Mouse (Mus musculus): ENCODE measurements around the gene Pgm2l1.

Gene Pgm2l1

GRCm38 (mm10) chr7:100227158-100227875 is at the start of gene Pgm2l1:
TSS of gene Pgm2l1 (plus strand) at chr7:100227394.
- peak; percentile 92 to 95 for DNase-seq (ENCODE audit: low spot score in 2 of 2)

- peak; percentile 15 to 37 for DNase-seq (ENCODE audit: low spot score in 2 of 2)
Observed at GRCm38 (mm10) chr7:100178016-100178890, 48.9 kb upstream of the Pgm2l1 start.

DNA sequence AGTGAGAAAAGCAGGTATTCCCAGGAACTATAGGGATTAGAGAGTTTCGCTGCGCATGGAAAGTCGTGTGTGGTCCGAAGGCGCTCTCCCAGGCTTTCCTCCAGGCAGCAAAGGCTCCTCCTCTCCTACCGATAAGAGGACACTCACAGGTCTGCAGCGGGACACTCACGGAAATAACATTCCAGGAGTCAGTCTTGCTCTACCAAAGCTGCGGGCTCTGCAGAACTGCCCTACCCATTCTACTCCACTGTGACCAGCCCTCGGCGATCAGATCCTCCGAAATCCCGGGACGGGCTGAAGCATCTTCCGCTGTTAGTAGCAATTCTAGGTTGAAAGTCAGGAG is 48.3 kb upstream of the Pgm2l1 start:
- DNase-seq (ENCODE audit: low spot score in 2 of 2): no peak

GRCm38 (mm10) chr7:100179394-100179793 is 47.8 kb upstream of the Pgm2l1 start:
- DNase-seq (ENCODE audit: low spot score in 2 of 2): no peak

DNA sequence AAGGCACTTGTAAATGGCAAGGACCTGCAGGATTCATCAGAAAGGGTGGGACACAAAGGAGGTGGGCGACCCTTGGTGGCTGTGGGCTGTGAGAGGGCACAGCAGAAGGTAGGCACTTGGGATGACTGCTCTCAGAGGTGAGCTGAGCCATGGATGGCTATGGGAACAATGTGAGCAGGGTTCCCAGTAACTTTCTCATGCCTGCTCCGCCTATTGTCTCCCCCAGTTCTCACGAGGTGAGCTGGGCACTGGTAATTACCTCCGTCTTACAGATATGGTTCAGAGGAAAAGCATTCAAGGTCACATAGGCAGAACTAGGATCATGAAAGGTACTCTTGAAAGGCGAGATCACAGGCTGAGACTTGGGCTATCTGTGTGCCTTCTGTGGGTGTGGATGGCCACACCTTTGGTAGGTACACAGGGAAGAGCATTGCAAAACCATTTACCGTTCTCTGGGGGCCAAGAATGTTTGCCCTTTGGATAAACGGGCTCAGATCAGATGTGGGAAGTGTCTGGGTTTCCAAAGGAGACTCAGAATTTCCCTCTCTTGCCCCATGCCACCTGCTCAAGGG is 47.3 kb upstream of the Pgm2l1 start:
- no peak for DNase-seq (ENCODE audit: low spot score in 2 of 2)

DNA sequence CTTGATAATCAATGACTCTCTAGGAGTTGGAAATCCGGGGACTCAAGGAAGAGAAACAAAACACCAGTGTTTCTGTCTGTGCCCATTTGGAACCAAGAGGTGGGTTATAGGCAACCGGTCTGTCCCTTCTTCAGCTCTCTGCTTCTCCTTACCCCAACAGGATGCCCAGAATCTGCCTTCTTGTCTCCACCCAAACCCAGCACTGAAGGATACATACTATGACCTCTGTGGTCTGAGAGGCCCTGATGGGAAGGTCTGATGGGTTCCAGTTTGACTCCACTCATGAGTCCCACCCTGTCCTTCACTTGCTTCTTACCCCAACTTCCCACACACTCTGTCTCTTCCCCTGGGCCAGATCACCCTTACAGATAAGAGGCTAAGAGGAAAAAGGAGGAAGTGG is 46.0 kb upstream of the Pgm2l1 start:
- no peak for DNase-seq (ENCODE audit: low spot score in 2 of 2)

GRCm38 (mm10) chr7:100181614-100182013 is 45.6 kb upstream of the Pgm2l1 start:
- no peak for DNase-seq (ENCODE audit: low spot score in 2 of 2)

DNA sequence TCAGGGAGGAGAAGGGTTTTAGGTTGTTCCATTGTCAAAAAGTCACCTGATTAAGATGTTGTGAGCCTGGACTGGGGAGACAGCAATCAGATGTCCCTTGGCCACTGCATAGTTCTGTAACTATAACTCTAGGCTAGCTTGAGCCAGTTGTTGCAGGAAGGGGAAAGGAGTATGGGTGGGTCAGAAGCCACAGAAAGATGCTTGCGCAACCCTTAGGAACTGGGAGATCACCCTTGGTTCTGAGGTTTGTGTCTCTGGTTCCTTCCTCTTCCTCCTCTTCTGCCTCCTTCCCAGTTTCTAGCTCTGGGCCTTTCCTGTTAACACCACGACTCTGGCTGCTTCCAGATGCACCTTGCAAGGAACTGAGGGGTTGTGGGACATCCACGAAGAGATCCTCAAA is 44.8 kb upstream of the Pgm2l1 start:
- DNase-seq (ENCODE audit: low spot score in 2 of 2): no peak

GRCm38 (mm10) chr7:100187601-100188000 is 39.6 kb upstream of the Pgm2l1 start:
- DNase-seq (ENCODE audit: low spot score in 2 of 2): peak; percentile 30 to 31

GRCm38 (mm10) chr7:100190167-100190566 is 37.0 kb upstream of the Pgm2l1 start:
- no peak for DNase-seq (ENCODE audit: low spot score in 2 of 2)

GRCm38 (mm10) chr7:100190778-100191177 is 36.4 kb upstream of the Pgm2l1 start:
- DNase-seq (ENCODE audit: low spot score in 2 of 2): peak; percentile 31

DNA sequence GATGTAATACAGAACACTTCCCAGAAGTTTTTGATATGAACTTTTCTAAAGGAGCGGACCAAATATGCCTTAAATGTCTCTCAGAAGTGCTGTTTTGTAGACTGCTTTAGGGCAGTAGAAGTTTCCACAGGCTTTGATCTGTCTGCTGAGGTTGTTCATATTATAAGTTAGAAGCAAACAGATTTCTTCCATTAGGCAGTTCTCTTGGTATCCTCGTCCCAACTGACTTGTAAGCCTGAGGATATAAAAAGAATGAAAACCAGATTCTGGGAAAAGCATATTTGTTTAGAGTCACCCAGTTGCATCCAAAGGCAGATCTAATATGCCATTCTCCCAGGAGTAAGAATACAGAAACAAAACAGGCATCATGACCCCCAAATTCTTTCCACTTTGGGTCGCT is 26.0 kb upstream of the Pgm2l1 start:
- no peak for DNase-seq (ENCODE audit: low spot score in 2 of 2)

DNA sequence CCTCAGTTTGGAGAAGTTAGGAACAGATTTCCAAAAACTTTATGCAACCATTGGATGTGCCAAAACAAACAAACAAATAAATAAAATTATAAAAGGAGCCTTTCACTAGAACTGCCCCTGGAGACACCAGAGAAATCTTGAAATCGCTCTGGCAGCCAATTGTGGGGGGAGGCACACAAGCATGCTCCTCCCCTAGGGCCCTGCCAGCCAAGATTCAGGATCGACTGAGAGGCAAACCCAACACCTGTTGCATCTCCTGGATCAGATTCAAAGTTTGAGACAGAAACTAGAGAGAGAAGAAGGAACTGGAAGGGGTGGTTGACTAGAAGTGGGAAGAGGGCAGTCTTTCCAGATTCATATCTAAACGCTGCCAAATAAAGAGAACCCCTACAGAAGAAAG is 23.6 kb upstream of the Pgm2l1 start:
- no peak for DNase-seq (ENCODE audit: low spot score in 2 of 2)

- no peak for DNase-seq (ENCODE audit: low spot score in 2 of 2)
Observed at GRCm38 (mm10) chr7:100204871-100205270, 22.3 kb upstream of the Pgm2l1 start.

DNA sequence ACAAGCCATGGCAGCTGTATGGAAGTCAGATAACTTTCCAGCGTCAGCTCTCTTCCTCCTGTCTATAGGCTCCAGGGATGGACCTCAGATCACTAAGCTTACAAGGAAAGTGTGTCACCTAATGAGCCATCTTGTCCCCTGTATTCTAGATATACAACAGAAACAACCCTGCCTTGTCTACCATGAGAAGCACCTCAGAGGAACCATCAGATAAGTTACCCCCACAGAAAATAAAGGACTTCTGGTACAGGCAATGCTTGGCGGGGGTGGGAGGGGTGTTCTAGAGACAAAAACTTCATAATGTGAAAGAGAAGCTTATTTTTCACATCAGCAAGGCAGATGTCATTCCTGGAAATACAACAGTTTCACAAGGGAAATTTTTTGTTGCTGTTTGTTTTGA is 21.1 kb upstream of the Pgm2l1 start:
- DNase-seq (ENCODE audit: low spot score in 2 of 2): no peak

DNA sequence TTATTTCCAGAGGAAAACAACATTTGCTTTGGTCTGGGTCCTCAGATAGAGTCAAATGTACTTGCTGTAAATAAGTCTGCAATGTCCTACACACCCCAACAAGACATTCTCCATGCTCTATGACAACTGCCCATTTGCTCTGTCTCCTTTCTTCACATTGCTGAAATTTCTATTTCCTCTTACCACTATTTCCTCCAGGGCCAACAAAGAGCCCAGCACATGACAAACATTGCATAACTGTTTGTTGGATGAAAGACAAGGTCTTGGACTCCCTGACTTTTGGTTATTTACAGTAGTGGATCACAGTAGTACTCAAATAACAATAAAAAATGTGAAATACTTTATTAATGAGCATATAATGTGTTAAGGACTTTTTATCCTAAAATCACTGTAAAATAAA is 19.3 kb upstream of the Pgm2l1 start:
- no peak for DNase-seq (ENCODE audit: low spot score in 2 of 2)

DNA sequence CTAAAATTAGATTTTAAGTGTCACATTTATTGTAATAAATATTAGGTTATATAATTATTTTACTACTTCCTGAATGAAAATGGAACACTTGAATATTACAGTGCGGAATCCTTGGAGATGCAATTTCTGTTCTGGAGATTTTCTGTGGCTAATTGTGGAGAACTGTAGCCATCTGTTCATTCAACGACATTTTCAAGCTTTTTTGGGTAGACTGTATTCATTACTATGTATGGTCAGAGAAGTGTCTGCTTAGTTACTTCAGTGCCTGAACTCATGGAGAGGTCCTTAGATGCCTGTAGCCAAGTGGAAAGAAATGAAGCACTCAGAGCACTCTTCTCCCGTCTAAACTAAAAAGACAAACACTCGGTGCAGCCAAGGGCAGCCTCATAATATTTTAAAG is 12.9 kb upstream of the Pgm2l1 start:
- DNase-seq (ENCODE audit: low spot score in 2 of 2): no peak

DNA sequence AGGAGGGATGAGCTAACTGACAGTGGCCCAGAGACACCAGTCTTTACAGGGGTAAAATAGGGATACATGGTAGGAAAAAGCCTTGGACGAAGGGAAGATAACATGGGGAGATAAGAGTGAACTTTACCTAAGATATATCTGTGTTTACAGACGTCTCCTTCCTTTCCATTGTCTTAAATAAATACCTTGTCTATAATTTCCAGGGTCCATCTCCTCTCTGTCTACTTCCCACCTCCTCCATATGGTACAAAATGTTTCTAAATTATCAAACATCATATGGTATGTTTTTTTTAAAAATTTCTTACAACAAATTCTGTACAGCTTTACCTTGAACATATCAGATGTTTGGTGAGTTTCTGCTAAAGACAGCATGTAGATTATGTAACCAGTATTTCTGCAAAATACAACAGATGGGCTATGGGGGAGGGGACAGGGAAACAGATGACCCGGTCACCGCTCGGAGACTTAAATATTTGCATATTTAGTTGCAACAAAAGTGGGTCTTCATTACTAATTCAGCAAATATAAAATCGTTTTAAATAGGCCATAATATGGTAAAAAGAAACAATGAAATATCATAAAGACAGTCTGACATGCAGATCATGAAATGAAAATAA is 12.0 kb upstream of the Pgm2l1 start:
- DNase-seq (ENCODE audit: low spot score in 2 of 2): no peak

DNA sequence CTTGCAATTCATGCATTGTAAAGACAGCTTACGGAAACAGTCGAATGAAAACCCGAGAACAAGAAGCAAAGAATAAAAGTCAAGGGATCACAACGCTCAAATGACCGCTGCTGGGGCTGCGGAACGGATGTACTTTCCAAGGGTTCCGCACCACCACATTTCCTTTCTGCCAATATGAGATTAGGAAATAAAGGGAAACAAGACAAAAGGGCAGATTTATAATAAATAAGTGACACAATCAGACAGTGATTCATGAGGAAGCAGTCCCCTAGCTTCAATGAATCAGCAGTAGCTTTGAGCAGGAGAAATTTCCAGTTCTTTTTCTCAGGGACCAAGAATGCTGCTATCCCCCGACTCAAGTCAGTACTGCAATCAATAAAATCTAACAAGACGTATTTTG is 11.2 kb upstream of the Pgm2l1 start:
- no peak for DNase-seq (ENCODE audit: low spot score in 2 of 2)

DNA sequence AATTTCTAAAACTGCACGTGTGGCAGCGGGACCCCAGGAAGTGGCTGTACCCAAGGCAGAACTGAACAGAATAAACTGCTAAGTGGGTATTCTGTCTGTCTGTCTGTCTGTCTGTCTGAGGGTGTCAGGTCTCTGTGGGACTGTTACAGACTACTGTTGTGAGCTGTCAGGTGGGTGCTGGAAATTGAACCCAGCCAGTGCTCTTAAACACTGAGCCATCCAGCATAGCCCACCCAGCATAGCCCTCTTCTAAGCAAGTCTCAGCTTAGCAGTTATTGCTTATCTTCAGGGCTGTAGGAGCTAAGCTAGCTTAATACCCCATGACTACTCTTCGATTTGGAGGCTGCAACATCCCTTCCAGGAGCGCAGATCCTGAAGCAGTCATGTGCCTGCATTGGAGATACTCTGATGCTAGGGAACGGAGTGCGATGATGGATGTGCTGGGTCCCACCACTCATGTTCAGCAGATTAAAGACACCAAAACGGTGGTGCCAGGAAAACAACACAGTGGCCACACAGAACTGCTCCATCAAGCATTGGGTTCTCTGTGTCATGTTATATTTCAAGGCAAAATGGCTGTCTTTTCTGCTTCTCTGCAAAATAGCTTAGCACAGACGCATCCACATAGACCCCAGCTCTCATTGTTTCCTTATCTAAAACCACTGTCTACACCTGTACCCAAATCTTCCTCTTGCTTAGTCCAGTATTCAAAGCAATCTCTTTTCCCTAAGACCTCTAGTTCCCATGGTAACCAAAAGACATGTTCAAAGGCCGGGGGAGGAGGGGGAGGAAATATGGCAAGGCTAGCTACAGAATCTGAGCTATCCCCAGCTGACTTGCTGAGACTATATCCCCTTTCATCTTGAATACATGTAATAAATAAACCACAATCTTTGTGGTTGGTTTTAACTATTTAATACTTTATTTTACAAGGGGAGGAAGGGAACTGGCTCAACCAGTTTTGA is 10.3 kb upstream of the Pgm2l1 start:
- DNase-seq (ENCODE audit: low spot score in 2 of 2): no peak

DNA sequence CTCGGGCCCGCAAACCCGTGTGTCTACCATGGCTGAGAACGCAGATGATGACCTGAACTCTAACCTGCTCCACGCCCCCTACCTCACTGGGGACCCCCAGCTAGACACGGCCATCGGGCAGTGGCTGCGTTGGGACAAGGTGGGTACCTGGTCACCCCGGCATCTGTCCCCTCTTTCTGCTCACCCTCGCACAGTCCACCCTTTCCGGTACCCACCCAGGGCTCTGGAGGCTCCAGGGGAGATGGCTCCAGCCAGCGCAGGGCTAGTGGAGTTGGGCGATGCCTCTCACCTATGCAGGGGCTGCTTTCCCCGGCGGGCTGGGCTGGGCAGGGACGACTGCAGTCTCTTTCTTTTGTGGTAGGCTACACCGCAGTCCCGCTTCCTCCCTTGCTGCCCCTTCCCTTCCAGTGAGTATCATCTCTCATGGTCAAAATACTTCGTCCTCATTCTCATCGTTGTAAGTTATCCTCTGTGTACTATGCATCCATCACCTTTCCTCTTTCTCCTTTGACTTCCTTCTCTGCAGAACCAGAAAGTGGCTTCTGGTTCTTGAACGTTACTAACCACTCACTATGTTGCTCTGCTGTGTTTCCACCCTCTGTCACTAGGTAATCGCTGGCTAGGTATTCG is 817 bp downstream of the Pgm2l1 start:
- DNase-seq (ENCODE audit: low spot score in 2 of 2): no peak
